Mouse (Mus musculus) liver, postnatal 0 days (tissue): ENCODE measurements around the gene Cdc73. TPM values are rescaled to one million over a fixed set of nuclear protein-coding genes. Genes with fewer than 3 reads are reported as not detected.

Source experiments
- ATAC-seq: fragments of 200-750 bp; cut with Nextera tagmentation; 2 replicates; pipeline ENCODE4 v1.8.0; 2017; ENCODE audit warnings: mild to moderate bottlenecking, moderate library complexity
- DNase-seq: peaks from one replicate; pipeline ENCODE4 v3.0.0-alpha.2; 2016
- H3K27ac ChIP-seq: fragments of 300-500 bp; sonication (generic); 2 replicates; pipeline ENCODE4 v1.5.1; 2014; ENCODE audit warnings: antibody characterized with exemption, moderate library complexity, mild to moderate bottlenecking, low read depth
- H3K27me3 ChIP-seq: fragments of 300-500 bp; sonication (generic); 2 replicates; pipeline ENCODE4 v1.6.1; 2014; ENCODE audit warnings: low read length, control low read depth, mixed read lengths; ENCODE audit not compliant: insufficient read depth
- H3K36me3 ChIP-seq: fragments of 300-500 bp; sonication (generic); replicated peaks from 2 replicates; pipeline ENCODE4 v1.6.1; 2014; ENCODE audit warnings: mild to moderate bottlenecking, control low read depth, low read length, moderate library complexity, mixed read lengths; ENCODE audit not compliant: insufficient read depth
- H3K4me1 ChIP-seq: fragments of 300-500 bp; sonication (generic); 2 replicates; pipeline ENCODE4 v1.6.1; 2014; ENCODE audit warnings: antibody characterized with exemption, mild to moderate bottlenecking, control low read depth; ENCODE audit not compliant: insufficient read depth
- H3K4me2 ChIP-seq: fragments of 300-500 bp; sonication (generic); 2 replicates; pipeline ENCODE4 v1.6.1; 2014; ENCODE audit warnings: low read depth, mild to moderate bottlenecking, low read length, moderate library complexity, mixed read lengths
- H3K4me3 ChIP-seq: fragments of 300-500 bp; sonication (generic); 2 replicates; pipeline ENCODE4 v1.5.1; 2014; ENCODE audit warnings: low read depth, low read length
- H3K9ac ChIP-seq: fragments of 300-500 bp; sonication (generic); replicated peaks from 2 replicates; pipeline ENCODE4 v1.6.1; 2014; ENCODE audit warnings: mild to moderate bottlenecking, moderate library complexity
- H3K9me3 ChIP-seq: fragments of 300-500 bp; sonication (generic); 2 replicates; pipeline ENCODE4 v1.6.1; 2016; ENCODE audit warnings: mild to moderate bottlenecking, control low read depth, low read length, mixed read lengths
- CTCF ChIP-seq: sonication (generic); IDR thresholded peaks from 2 replicates; pipeline ENCODE4 v1.5.1; 2016; ENCODE audit warnings: antibody characterized with exemption, low read depth
- EP300 ChIP-seq: IDR thresholded peaks from 2 replicates; pipeline ENCODE4 v1.6.1; 2016; ENCODE audit warnings: antibody characterized with exemption, low read depth, mild to moderate bottlenecking
- WGBS: fragments of 180-500 bp; shearing (Covaris S2); extraction: QIAGEN DNeasy Blood & Tissue Kit; methylation state at CpG from one replicate; pipeline ENCODE4 v1.1.7; 2014; ENCODE audit not compliant: insufficient replicate concordance; 5-methylcytosine and 5-hydroxymethylcytosine counted together
- polyA plus RNA-seq: library from polyadenylated mRNA; unstranded; fragments of >200 nt; fragmentation: Nextera tagmentation; extraction: Ambion mirVana; gene quantifications from 2 replicates; pipeline ENCODE4 v1.2.1, GENCODE M21; 2015

Cdc73 gene
- polyA plus RNA-seq, 1 experiment from 2014 or later = 8.1 TPM

DNA sequence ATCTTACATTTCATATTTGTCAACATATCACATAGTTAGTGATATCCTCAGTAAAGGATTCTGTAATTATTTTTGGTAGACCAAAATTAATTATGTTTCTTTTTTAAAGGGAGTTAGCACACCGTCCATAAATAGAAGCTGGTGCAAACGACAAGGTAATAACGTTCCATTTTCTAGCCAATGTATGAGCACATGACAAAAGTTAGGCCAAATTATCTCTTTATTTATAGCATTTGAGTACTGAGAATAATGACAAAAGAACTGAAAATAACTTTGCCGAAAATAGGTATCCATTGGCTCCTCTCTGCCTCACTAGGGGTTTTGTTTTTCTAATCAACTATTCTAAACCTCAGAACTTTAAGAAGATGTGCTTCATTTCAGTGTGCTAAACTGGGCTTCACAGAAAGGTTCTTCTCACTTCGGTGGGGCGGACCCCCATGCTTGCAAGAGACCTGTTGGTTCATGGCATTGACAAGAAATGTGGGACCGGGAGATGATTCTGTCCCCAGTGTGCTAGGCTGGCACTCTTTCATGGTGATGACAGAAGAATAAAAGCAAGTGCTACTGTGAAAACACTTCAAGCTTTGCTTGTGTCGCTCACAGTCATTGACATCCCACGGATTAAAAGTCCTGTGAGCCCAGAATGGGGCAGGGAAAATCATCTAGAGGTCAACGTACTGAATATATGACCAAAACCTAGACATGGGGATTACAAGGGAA is 125.7 kb downstream of the Cdc73 start:
- ATAC-seq (no peak), DNase-seq (no peak)
- Histone ChIP-seq H3K27me3 (no peaks in the 10 kb centered on the region), H3K4me3 (no peak overlapping the region), H3K4me2 (no peak overlapping the region), H3K9me3 (no peaks in the 10 kb centered on the region), H3K27ac (no peak overlapping the region), H3K9ac (no peak overlapping the region), H3K4me1 (no peaks in the 10 kb centered on the region), H3K36me3 (no peaks in the 10 kb centered on the region)
- no peak for TF ChIP-seq CTCF
- no peak for TF ChIP-seq EP300
- 73% methylated on average over 10 of the region's 10 CpGs for WGBS

- Histone ChIP-seq H3K27ac (no peak overlapping the region), H3K4me3 (no peak overlapping the region), H3K27me3 (no peaks in the 10 kb centered on the region), H3K36me3 (no peaks in the 10 kb centered on the region), H3K9ac (no peak overlapping the region), H3K9me3 (no peaks in the 10 kb centered on the region), H3K4me1 (no peaks in the 10 kb centered on the region), H3K4me2 (no peak overlapping the region)
- ATAC-seq (no peak), DNase-seq (no peak)
- WGBS = 53% methylated on average over 1 of the region's 1 CpGs
- TF ChIP-seq CTCF (no peak), EP300 (no peak)
Observed at GRCm38 (mm10) chr1:143558235-143558634, 144.5 kb downstream of the Cdc73 start.

DNA sequence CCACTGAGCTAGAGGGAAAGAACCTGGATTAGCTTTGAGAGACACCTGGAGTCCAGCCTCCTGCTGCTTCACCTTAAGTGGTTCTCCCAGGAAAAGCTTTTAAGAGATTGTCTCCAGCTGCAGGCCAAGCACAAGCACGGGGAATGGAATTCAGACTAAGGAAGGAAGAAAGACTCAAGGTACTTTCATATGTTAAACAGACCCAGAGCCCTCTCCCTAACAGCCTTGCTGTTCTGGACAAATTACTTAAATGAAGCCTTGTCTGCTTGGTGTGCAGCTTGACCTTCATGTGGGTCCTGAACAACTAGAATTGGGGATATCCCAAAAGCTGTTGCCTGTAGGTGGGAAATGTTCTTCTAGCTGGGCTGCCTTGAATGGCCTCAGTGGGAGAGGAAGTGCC is 147.2 kb downstream of the Cdc73 start:
- H3K4me3 ChIP-seq = no peak overlapping the region
- no peak for TF ChIP-seq CTCF
- no peak for TF ChIP-seq EP300
- no peaks in the 10 kb centered on the region for H3K36me3 ChIP-seq
- no peak overlapping the region for H3K9ac ChIP-seq
- DNase-seq = no peak
- no peaks in the 10 kb centered on the region for H3K4me1 ChIP-seq
- H3K4me2 ChIP-seq = no peak overlapping the region
- no peak overlapping the region for H3K27ac ChIP-seq
- no peaks in the 10 kb centered on the region for H3K9me3 ChIP-seq
- 26% methylated on average over 1 of the region's 1 CpGs for WGBS
- H3K27me3 ChIP-seq = no peaks in the 10 kb centered on the region
- ATAC-seq = no peak

DNA sequence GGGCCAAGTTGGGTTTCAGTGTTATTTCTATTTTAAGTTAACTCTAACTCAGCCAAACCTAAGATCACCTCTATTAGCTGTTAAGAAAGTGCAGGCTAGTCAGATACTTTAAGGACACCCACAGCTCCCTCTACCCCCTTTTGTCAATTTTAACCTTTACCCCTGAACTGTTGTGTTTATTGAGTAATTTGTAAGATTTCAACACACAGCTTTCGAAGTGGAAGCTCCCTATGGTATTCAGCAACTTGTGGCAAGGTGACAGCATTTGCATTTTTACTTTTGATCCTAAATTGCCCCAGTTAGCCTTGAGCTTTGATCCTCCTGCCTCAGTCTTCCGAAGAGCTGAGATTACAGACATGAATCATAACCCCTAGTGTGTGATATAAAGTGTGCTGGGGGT is 148.1 kb downstream of the Cdc73 start:
- Histone ChIP-seq H3K27me3 (no peaks in the 10 kb centered on the region), H3K36me3 (no peaks in the 10 kb centered on the region), H3K9ac (no peak overlapping the region), H3K9me3 (no peaks in the 10 kb centered on the region), H3K27ac (no peak overlapping the region), H3K4me1 (no peaks in the 10 kb centered on the region), H3K4me3 (no peak overlapping the region), H3K4me2 (no peak overlapping the region)
- 26% methylated on average over 2 of the region's 2 CpGs for WGBS
- DNase-seq (no peak), ATAC-seq (peak; percentile 62; the same call in 1 of the 2 replicates)
- TF ChIP-seq EP300 (no peak), CTCF (no peak)

Other genes starting within 250 kb of the Cdc73 start
- 0.02 and 0.07 TPM in 2 replicates for gene B3galt2, start 62.2 kb downstream of the Cdc73 start, polyA plus RNA-seq
- 64.8 and 70.2 TPM in 2 replicates for gene Glrx2, start 13.4 kb upstream of the Cdc73 start, polyA plus RNA-seq
- gene Trove2, start 74.2 kb upstream of the Cdc73 start, polyA plus RNA-seq = 1.4 and 1.6 TPM in 2 replicates
- 45.3 and 47.5 TPM in 2 replicates for gene Uchl5, start 74.4 kb upstream of the Cdc73 start, polyA plus RNA-seq